In the genomic region with DNA sequence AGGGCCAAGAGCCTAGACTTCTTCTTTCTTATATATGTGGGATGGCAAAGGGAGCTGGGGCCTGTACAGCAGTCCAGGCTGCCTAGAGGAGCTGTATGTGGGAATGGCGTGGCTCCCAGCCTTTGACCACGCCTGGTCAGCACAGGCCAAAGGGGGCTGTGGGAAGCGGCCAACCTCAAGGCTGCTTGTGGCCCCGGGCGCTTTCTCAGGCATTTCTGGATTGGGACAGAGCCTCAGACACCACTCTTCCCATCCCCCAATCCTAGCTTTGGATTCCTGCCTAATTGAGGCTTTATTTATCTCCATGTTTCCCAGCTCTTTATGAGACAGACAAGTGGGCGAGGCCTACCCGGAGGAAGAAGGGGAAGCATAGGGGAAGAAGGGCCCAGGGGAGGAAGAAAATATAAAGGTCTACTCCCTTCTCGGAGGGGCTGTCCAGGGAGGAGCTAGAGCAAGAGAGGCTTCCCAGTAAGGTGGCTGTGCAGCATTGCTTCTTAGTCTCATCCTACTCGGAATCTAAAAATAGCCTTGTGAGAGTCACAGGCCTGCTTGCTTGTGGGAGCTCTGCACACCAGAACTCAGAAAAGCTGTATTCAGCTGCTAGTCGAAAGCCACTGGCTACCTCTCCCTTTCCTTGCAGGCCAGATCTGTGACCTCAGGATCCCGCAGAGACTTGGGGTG, we compare ENCODE assay signal across 8 mouse cellular contexts. TPM values are rescaled to one million over a fixed set of nuclear protein-coding genes. Genes with fewer than 3 reads are reported as not detected.
DNase-seq lines count a peak whose midpoint lies in the region; ATAC-seq and TF ChIP-seq lines count a peak whose summit lies in the region.

No protein-coding gene starts in this region.

- H3K27me3 ChIP-seq in hindbrain, postnatal 0 days (ENCODE audit: insufficient read depth, low read length): no peaks in the 10 kb centered on the region

- peak; percentile 73 for DNase-seq in ZHBTc4 (ENCODE audit: low read depth, low spot score)
- peak; percentile 37 to 65 for DNase-seq in cerebellum, postnatal 36 days
- peak; percentile 37 to 66 for DNase-seq in gastrocnemius, adult 8-10 months (ENCODE audit: low spot score in 2 of 2)
- DNase-seq in hindbrain, postnatal 0 days (ENCODE audit: low spot score): peak; percentile 78
- peak; percentile 53 to 64 for DNase-seq in left cerebral cortex, adult 18-20 months (ENCODE audit: low spot score in 2 of 2)
- DNase-seq in lung, postnatal 25 days (ENCODE audit: low spot score): peak; percentile 77
- DNase-seq in right cerebral cortex, postnatal 14 days: peak; percentile 41
- DNase-seq in B cell, adult 2 months: no peak

- H3K9ac ChIP-seq in hindbrain, postnatal 0 days (replicated peaks; ENCODE audit: low read length): 0 out of 2 replicates have a peak overlapping the region, but pooled peaks have one; percentile 1

- H3K4me3 ChIP-seq in hindbrain, postnatal 0 days (ENCODE audit: low read length): no peak overlapping the region

- ATAC-seq in hindbrain, postnatal 0 days: peak; percentile 83

- H3K9me3 ChIP-seq in hindbrain, postnatal 0 days (ENCODE audit: low read length): no peaks in the 10 kb centered on the region

- WGBS in hindbrain, postnatal 0 days: 12% methylated on average over 11 of the region's 11 CpGs

- no peak for TF ChIP-seq CTCF in hindbrain, postnatal 0 days (IDR thresholded peaks at IDR 0.05; ENCODE audit: low read depth)

- peak overlapping the region; percentile 27; the same call in 1 of the 2 replicates for H3K4me2 ChIP-seq in hindbrain, postnatal 0 days (ENCODE audit: low read depth, low read length)

- 0 out of 2 replicates have a peak, but pooled peaks cover under 1% of the 10 kb centered on the region for H3K36me3 ChIP-seq in hindbrain, postnatal 0 days (ENCODE audit: insufficient read depth, low read length)

- H3K4me1 ChIP-seq in hindbrain, postnatal 0 days (ENCODE audit: insufficient read depth, low read length): peaks cover 13% of the 10 kb centered on the region

- peak overlapping the region; percentile 87 for H3K27ac ChIP-seq in hindbrain, postnatal 0 days

RNA-seq across cellular contexts. Expression of a gene that starts 47.0 kb away (rescaled TPM):
- 10 to 100 TPM; 68.5 to 94.6 (median 77.3) TPM for total RNA-seq in gastrocnemius, adult 8-10 months (2022)
- total RNA-seq in hindbrain, postnatal 0 days (2014; rRNA removed): 149 and 178 TPM in 2 replicates
- polyA plus RNA-seq in hindbrain, postnatal 0 days (2015; fragmentation: Nextera tagmentation; extraction: Ambion mirVana): 54.7 and 57.8 TPM in 2 replicates
- 100 to 1,000 TPM; 279 to 287 TPM for total RNA-seq in left cerebral cortex, adult 18-20 months (2021)

Comparison
In these comparisons a context has a peak if more than half of its experiments do, and no peak if none do; other contexts are left out.
1. DNase-seq: peak in ZHBTc4 (single experiment), cerebellum, postnatal 36 days (2 of 2), gastrocnemius, adult 8-10 months (2 of 2), hindbrain, postnatal 0 days (single experiment), left cerebral cortex, adult 18-20 months (2 of 2), lung, postnatal 25 days (single experiment) and right cerebral cortex, postnatal 14 days (single experiment); none in B cell, adult 2 months (0 of 2).